Mouse (Mus musculus) stomach, postnatal 0 days (tissue): ENCODE results near the gene Ceacam15.

Experiments used
- CTCF ChIP-seq: IDR thresholded peaks from 2 replicates; pipeline ENCODE4 v1.5.1; 2016; ENCODE audit warnings: antibody characterized with exemption, low read depth, mild to moderate bottlenecking, moderate library complexity
- EP300 ChIP-seq: optimal IDR thresholded peaks from 2 replicates; pipeline ENCODE3; 2016; ENCODE audit warnings: antibody characterized with exemption

DNA sequence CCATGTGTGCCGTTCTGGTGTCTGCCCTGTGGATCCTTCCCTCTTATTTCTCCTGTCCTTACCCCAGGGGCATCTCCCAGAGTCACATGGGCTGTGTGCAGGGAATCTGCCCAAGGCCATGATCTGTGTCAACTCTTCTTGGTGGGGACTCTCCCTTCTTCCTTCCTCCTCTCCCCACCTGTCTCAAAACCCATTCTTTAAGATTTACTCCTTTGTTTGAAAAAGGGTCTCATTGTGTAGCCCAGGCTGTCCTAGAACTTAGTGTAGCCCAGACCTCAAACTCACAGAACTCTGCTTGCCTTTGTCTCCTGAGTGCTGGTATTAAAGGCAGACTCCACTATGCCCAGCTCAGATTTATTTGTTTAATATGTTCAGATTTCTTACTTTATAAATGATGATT lies at the start of gene Ceacam15:
- no peak for TF ChIP-seq CTCF
- TF ChIP-seq EP300 = no peak
